Mouse (Mus musculus): ENCODE results near the gene Gm5849.
"Not testable (repeated sequence)": the region's sequence is repeated elsewhere in the genome, so short reads cannot be mapped to it uniquely, and the experiment has no call there.

Gm5849 gene

DNA sequence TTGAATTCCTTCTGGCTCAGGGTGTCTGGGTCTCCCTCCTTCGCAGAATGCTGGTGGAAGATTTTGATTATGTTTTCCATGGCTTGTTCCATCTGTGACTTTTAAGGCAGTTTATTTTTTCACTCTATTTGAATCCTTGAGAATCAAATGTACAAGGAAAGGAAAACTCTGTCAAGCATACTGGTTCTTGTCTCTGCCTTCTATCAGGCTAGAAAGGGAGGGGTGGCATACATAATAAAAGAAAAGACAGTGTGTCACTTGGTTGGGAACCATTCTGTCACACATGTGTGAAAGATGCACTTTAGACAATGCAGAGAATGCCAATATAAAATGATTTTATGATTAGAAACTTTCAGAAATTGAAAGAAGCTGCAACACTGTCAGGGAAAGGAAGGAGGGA is at the start of gene Gm5849:
TSS of gene Gm5849 (minus strand) at position 101 of the 400 bp plus-strand sequence.
- not testable (repeated sequence) for DNase-seq (ENCODE audit: low read depth, low spot score)

DNA sequence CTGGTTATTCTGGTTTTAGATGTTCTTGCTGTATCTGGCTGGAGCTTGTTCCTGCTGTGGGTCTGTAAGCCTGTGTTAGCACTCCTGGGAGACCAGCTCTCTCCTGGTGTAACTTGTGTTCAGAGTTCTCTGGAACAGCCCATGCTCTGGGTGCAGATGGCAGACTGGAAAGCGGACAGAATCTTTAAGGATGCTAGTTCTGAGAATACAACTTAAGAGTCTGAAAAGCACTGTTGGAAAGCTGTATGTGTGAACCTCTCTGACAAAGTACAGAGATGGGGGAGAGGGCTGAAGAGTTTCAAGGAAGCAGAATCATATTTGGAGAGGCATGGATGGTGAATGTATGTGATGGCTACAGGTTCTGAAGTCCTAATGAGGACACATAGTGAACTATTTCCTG is 28.0 kb downstream of the Gm5849 start:
- peak; percentile 49 for DNase-seq (ENCODE audit: low read depth, low spot score)

DNA sequence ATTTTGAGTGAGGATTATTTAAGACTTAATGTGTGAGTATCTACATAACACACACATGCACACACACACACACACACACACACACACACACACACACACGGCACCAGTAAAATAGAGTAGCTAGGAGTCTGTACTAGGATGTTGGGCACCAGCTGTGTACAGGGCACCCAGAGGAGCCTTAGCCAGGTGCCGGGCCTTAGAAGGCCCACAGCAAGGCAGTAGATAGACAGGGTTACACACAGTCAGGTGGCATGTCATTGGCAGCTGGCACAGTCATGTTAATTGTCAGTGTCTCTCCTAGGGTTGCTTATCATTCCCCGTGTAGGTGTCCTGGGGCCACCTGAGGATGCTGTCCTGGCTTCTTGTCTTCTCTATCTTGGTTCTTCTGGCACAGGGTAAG is 51.1 kb downstream of the Gm5849 start, which contains the start of gene Pglyrp4:
TSS of gene Pglyrp4 (plus strand) at position 301 of the 400 bp plus-strand sequence.
- no peak for DNase-seq (ENCODE audit: low read depth, low spot score)
